Mouse (Mus musculus) testis, adult 2 months (tissue): Measurements from ENCODE around the gene Wasf1. TPM values are rescaled to one million over a fixed set of nuclear protein-coding genes. Genes with fewer than 3 reads are reported as not detected.

Source experiments
- H3K27ac ChIP-seq: fragments of 200-500 bp; 2 replicates; pipeline ENCODE4 v1.5.1; 2012; ENCODE audit warnings: low read depth, low read length; ENCODE audit not compliant: control insufficient read depth, insufficient read depth
- H3K27me3 ChIP-seq: fragments of 200-500 bp; 2 replicates; pipeline ENCODE4 v1.6.1; 2012; ENCODE audit warnings: mild to moderate bottlenecking, low read length, moderate library complexity; ENCODE audit not compliant: control insufficient read depth, insufficient read depth
- H3K36me3 ChIP-seq: fragments of 200-500 bp; 2 replicates; pipeline ENCODE4 v1.6.1; 2012; ENCODE audit warnings: mild to moderate bottlenecking, low read length; ENCODE audit not compliant: control insufficient read depth, insufficient read depth
- H3K4me1 ChIP-seq: fragments of 200-500 bp; 2 replicates; pipeline ENCODE4 v1.6.1; 2012; ENCODE audit warnings: low read length; ENCODE audit not compliant: control insufficient read depth, insufficient read depth
- H3K4me3 ChIP-seq: fragments of 200-500 bp; 2 replicates; pipeline ENCODE4 v1.5.1; 2012; ENCODE audit warnings: low read depth, mild to moderate bottlenecking, low read length, moderate library complexity, mixed read lengths; ENCODE audit not compliant: control insufficient read depth
- CTCF ChIP-seq: fragments of 200-500 bp; IDR thresholded peaks from 2 replicates; pipeline ENCODE4 v1.5.1; 2012; ENCODE audit warnings: low read depth, mild to moderate bottlenecking, inconsistent platforms, low read length, moderate library complexity; ENCODE audit not compliant: control insufficient read depth, insufficient read depth, insufficient replicate concordance
- POLR2A ChIP-seq: fragments of 200-500 bp; IDR thresholded peaks from 2 replicates; pipeline ENCODE4 v1.6.1; 2012; ENCODE audit warnings: low read depth, mild to moderate bottlenecking, inconsistent platforms, low read length, moderate library complexity; ENCODE audit not compliant: control insufficient read depth
- polyA plus RNA-seq: library from polyadenylated mRNA; depleted of rRNA; stranded (reverse); fragments of >200 nt; gene quantifications from 2 replicates; pipeline ENCODE4 v1.2.3, GENCODE M21; 2012; rRNA removed

The Wasf1 gene
- polyA plus RNA-seq, 1 experiment = 11.4 TPM

- H3K4me1 ChIP-seq = peaks cover 5% of the 10 kb centered on the region
- TF ChIP-seq CTCF (no peak), POLR2A (no peak)
Observed at GRCm38 (mm10) chr10:40971256-40971655, 88.0 kb downstream of the Wasf1 start.

GRCm38 (mm10) chr10:40983761-40984160 is 100.5 kb downstream of the Wasf1 start:
- no peaks in the 10 kb centered on the region for H3K36me3 ChIP-seq
- H3K4me3 ChIP-seq = no peak overlapping the region
- no peaks in the 10 kb centered on the region for H3K27me3 ChIP-seq
- no peaks in the 10 kb centered on the region for H3K4me1 ChIP-seq
- no peak overlapping the region for H3K27ac ChIP-seq
- TF ChIP-seq CTCF (no peak), POLR2A (no peak)

More at GRCm38 (mm10) chr10:40971256-40971655, 88.0 kb downstream of the Wasf1 start:
- Histone ChIP-seq H3K27me3 (no peaks in the 10 kb centered on the region), H3K4me3 (no peak overlapping the region), H3K36me3 (no peaks in the 10 kb centered on the region), H3K27ac (no peak overlapping the region)

GRCm38 (mm10) chr10:40984600-40984999 is 101.3 kb downstream of the Wasf1 start:
- no peaks in the 10 kb centered on the region for H3K27me3 ChIP-seq
- H3K4me1 ChIP-seq = no peaks in the 10 kb centered on the region
- H3K36me3 ChIP-seq = no peaks in the 10 kb centered on the region
- TF ChIP-seq POLR2A = no peak
- no peak overlapping the region for H3K27ac ChIP-seq
- no peak overlapping the region for H3K4me3 ChIP-seq

GRCm38 (mm10) chr10:40985350-40985749 is 102.1 kb downstream of the Wasf1 start:
- Histone ChIP-seq H3K4me3 (no peak overlapping the region), H3K27me3 (no peaks in the 10 kb centered on the region), H3K4me1 (no peaks in the 10 kb centered on the region), H3K27ac (no peak overlapping the region), H3K36me3 (no peaks in the 10 kb centered on the region)
- TF ChIP-seq POLR2A (no peak), CTCF (no peak)

Other genes starting within 250 kb of the Wasf1 start
- gene Mettl24, start 200.2 kb upstream of the Wasf1 start, polyA plus RNA-seq = 0.53 and 0.98 TPM in 2 replicates
- gene Cdc40, start 164 bp upstream of the Wasf1 start, polyA plus RNA-seq = 6.0 and 6.1 TPM in 2 replicates
- 0.49 and 0.72 TPM in 2 replicates for gene Gpr6, start 188.8 kb downstream of the Wasf1 start, polyA plus RNA-seq